ENCODE assay signal across 8 mouse cellular contexts in the genomic region with DNA sequence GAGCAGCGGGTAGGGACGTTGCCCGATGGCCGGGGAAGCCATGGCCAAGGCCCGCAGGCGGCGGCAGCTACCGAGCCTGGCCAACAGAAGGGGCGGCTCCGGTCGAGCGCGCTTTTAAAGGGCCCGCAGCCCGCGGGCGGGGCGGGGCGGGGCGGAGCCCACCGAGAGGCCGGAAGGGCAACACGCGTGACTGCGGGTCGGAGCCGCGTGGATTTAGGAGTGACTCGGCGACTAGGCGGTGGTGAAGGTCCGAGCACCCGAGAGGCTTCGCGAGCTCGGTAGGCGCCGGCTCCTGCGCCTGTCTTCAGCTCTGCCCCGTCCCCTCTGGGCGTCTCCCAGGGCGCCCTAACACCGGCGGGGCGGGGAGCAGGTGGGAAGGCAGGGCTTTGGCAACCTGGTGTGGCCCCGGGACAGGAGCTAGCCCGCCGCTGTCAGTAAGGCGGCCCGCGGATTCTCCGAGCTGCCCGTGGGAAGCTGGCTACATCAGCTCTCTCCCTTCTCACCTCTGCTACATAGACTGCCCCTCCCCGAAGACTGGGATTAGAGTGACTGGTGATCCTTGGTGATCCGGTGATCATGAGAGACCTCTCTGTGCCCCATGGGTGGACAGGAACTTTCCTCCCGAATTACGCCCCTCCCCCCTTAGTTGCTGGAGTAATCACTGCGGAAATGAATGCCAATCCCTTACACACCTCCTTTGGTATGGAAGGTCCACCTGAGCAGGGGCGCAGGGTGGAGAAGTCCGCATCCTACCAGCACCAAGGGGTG. TPM values are rescaled to one million over a fixed set of nuclear protein-coding genes. Genes with fewer than 3 reads are reported as not detected.
A peak's percentile ranks its signal among the peaks of the same experiment; 100 is the strongest.
DNase-seq lines count a peak whose midpoint lies in the region; ATAC-seq and TF ChIP-seq lines count a peak whose summit lies in the region.

A gene (minus strand): TSS at position 170 of the 768 bp plus-strand sequence.

- peaks cover 24% of the 10 kb centered on the region for H3K4me1 ChIP-seq in embryonic facial prominence, embryonic 13.5 days
- peaks cover 16% of the 10 kb centered on the region for H3K4me1 ChIP-seq in limb, embryonic 14.5 days (ENCODE audit: control insufficient read depth, insufficient read depth, low read length)
- H3K4me1 ChIP-seq in midbrain, embryonic 15.5 days = peaks cover 14% of the 10 kb centered on the region

- H3K27ac ChIP-seq in embryonic facial prominence, embryonic 13.5 days = no peak within 1 kb of the TSS
- no peak within 1 kb of the TSS for H3K27ac ChIP-seq in limb, embryonic 14.5 days (replicated peaks; ENCODE audit: low read depth, low read length)
- H3K27ac ChIP-seq in midbrain, embryonic 15.5 days = no peak within 1 kb of the TSS

- no peak for ATAC-seq in embryonic facial prominence, embryonic 13.5 days (ENCODE audit: insufficient number of reproducible peaks, insufficient read depth, low FRiP score, low TSS enrichment, low read depth)
- peak; percentile 58 for ATAC-seq in limb, embryonic 14.5 days (ENCODE audit: low FRiP score, low read depth)
- ATAC-seq in midbrain, embryonic 15.5 days (replicated peaks) = peak; percentile 74

- peak within 1 kb of the TSS; percentile 54 for H3K4me3 ChIP-seq in embryonic facial prominence, embryonic 13.5 days
- peak within 1 kb of the TSS; percentile 66 for H3K4me3 ChIP-seq in limb, embryonic 14.5 days (replicated peaks; ENCODE audit: low read length)
- H3K4me3 ChIP-seq in midbrain, embryonic 15.5 days = peak within 1 kb of the TSS; percentile 61

- no peak for TF ChIP-seq POLR2A in limb, embryonic 14.5 days (IDR thresholded peaks at IDR 0.05; ENCODE audit: borderline replicate concordance, extremely low read depth, insufficient read depth, insufficient read length)

- peak within 1 kb of the TSS; percentile 95 for H3K4me2 ChIP-seq in embryonic facial prominence, embryonic 13.5 days
- peak within 1 kb of the TSS; percentile 97 for H3K4me2 ChIP-seq in limb, embryonic 14.5 days (replicated peaks; ENCODE audit: low read depth, low read length, severe bottlenecking)
- H3K4me2 ChIP-seq in midbrain, embryonic 15.5 days = peak within 1 kb of the TSS; percentile 64

- H3K27me3 ChIP-seq in embryonic facial prominence, embryonic 13.5 days = peaks cover 77% of the 10 kb centered on the region
- peaks cover 32% of the 10 kb centered on the region for H3K27me3 ChIP-seq in limb, embryonic 14.5 days (ENCODE audit: control insufficient read depth, insufficient read depth, low read length)
- H3K27me3 ChIP-seq in midbrain, embryonic 15.5 days (replicated peaks) = peaks cover 21% of the 10 kb centered on the region; the same call in 1 of the 2 replicates

- WGBS in embryonic facial prominence, embryonic 13.5 days = 1% methylated on average over 60 of the region's 60 CpGs
- WGBS in limb, embryonic 14.5 days = 1% methylated on average over 45 of the region's 60 CpGs
- 1% methylated on average over 55 of the region's 60 CpGs for WGBS in midbrain, embryonic 15.5 days

- H3K9ac ChIP-seq in embryonic facial prominence, embryonic 13.5 days = peak within 1 kb of the TSS; percentile 68
- H3K9ac ChIP-seq in limb, embryonic 14.5 days (ENCODE audit: low read depth, low read length, severe bottlenecking) = peak within 1 kb of the TSS; percentile 61
- peak within 1 kb of the TSS; percentile 60 for H3K9ac ChIP-seq in midbrain, embryonic 15.5 days

- no peaks in the 10 kb centered on the region for H3K36me3 ChIP-seq in embryonic facial prominence, embryonic 13.5 days
- H3K36me3 ChIP-seq in limb, embryonic 14.5 days (ENCODE audit: control insufficient read depth, insufficient read depth, low read length) = no peaks in the 10 kb centered on the region
- H3K36me3 ChIP-seq in midbrain, embryonic 15.5 days (replicated peaks) = no peaks in the 10 kb centered on the region

- H3K9me3 ChIP-seq in embryonic facial prominence, embryonic 13.5 days = no peaks in the 10 kb centered on the region
- H3K9me3 ChIP-seq in limb, embryonic 14.5 days (ENCODE audit: control insufficient read depth, low read length) = no peaks in the 10 kb centered on the region
- no peaks in the 10 kb centered on the region for H3K9me3 ChIP-seq in midbrain, embryonic 15.5 days

- peak; percentile 60 to 75 for DNase-seq in left cerebral cortex, adult 18-20 months (ENCODE audit: low spot score in 2 of 2)
- no peak for DNase-seq in left cerebral cortex, adult 11 months (ENCODE audit: low spot score)
- peak; percentile 58 for DNase-seq in heart, adult 8-10 months (ENCODE audit: low spot score)
- DNase-seq in kidney, adult 8-10 months = peak; percentile 67 to 85
- DNase-seq in limb, embryonic 14.5 days (ENCODE audit: low spot score) = no peak
- peak; percentile 35 to 61 for DNase-seq in spleen, postnatal 10 days (ENCODE audit: low spot score in 2 of 2)

RNA-seq across cellular contexts. Expression of the gene that starts here (rescaled TPM):
- 10 to 100 TPM; 27.7 to 28.1 TPM for total RNA-seq in left cerebral cortex, adult 18-20 months (2021)
- 1.7 and 1.8 TPM in 2 replicates for polyA plus RNA-seq in embryonic facial prominence, embryonic 13.5 days (2015; fragmentation: Nextera tagmentation; extraction: Ambion mirVana)
- total RNA-seq in heart, adult 8-10 months (2022) = 1 to 10 TPM; 1.4 to 2.6 (median 1.5) TPM
- 3.2 and 3.8 TPM in 2 replicates for polyA plus RNA-seq in limb, embryonic 14.5 days (2012; rRNA removed)
- 3.1 and 3.2 TPM in 2 replicates for polyA plus RNA-seq in limb, embryonic 14.5 days (2014; fragmentation: Nextera tagmentation; extraction: Ambion mirVana)
- 3.2 and 3.6 TPM in 2 replicates for polyA plus RNA-seq in midbrain, embryonic 15.5 days (2015; fragmentation: Nextera tagmentation; extraction: Ambion mirVana)

Comparison
In these comparisons a context has a peak if more than half of its experiments do, and no peak if none do; other contexts are left out.
1. RNA of the gene that starts here (total RNA-seq): 27.7 to 28.1 TPM in left cerebral cortex, adult 18-20 months; 1.4 to 2.6 TPM in heart, adult 8-10 months; every median in the first group is over 4 times any median in the second.
2. DNase-seq: peak in left cerebral cortex, adult 18-20 months (2 of 2), heart, adult 8-10 months (single experiment), kidney, adult 8-10 months (2 of 2) and spleen, postnatal 10 days (2 of 2); none in left cerebral cortex, adult 11 months (single experiment) and limb, embryonic 14.5 days (single experiment).
3. Peak in every context shown above with its lines, with median percentiles within 50 percentile points of each other: H3K4me2 ChIP-seq, H3K4me3 ChIP-seq and H3K9ac ChIP-seq.